Mouse (Mus musculus) thymus, adult 2 months (tissue): ENCODE measurements around the gene Cyp1a1. TPM values are rescaled to one million over a fixed set of nuclear protein-coding genes. Genes with fewer than 3 reads are reported as not detected.
A peak's percentile ranks its signal among the peaks of the same experiment; 100 is the strongest.

Experiments
- DNase-seq: peaks from one replicate; pipeline ENCODE4 v3.0.0; 2021
- H3K27ac ChIP-seq: fragments of 200-500 bp; 2 replicates; pipeline ENCODE4 v1.5.1; 2012; ENCODE audit warnings: low read length, control low read depth; ENCODE audit not compliant: control insufficient read depth, insufficient read depth
- H3K27me3 ChIP-seq: fragments of 200-500 bp; 2 replicates; pipeline ENCODE4 v1.6.1; 2012; ENCODE audit warnings: mild to moderate bottlenecking, low read length, moderate library complexity, mixed read lengths; ENCODE audit not compliant: control insufficient read depth, insufficient read depth
- H3K36me3 ChIP-seq: fragments of 200-500 bp; 2 replicates; pipeline ENCODE4 v1.6.1; 2012; ENCODE audit warnings: mild to moderate bottlenecking, low read length, moderate library complexity; ENCODE audit not compliant: control insufficient read depth, insufficient read depth
- H3K4me1 ChIP-seq: fragments of 200-500 bp; replicated peaks from 2 replicates; pipeline ENCODE4 v1.6.1; 2012; ENCODE audit warnings: low read length; ENCODE audit not compliant: control insufficient read depth, insufficient read depth
- H3K4me3 ChIP-seq: fragments of 200-500 bp; 2 replicates; pipeline ENCODE4 v1.5.1; 2012; ENCODE audit warnings: mild to moderate bottlenecking, low read length, control low read depth, moderate library complexity; ENCODE audit not compliant: control insufficient read depth, insufficient read depth
- CTCF ChIP-seq: fragments of 200-500 bp; IDR thresholded peaks from 2 replicates; pipeline ENCODE4 v1.5.1; 2012; ENCODE audit warnings: mild to moderate bottlenecking, control low read depth, low read length, moderate library complexity, borderline replicate concordance; ENCODE audit not compliant: control insufficient read depth, poor library complexity, insufficient read depth; ENCODE audit errors: extremely low read depth
- POLR2A ChIP-seq: fragments of 200-500 bp; IDR thresholded peaks from 2 replicates; pipeline ENCODE4 v1.6.1; 2012; ENCODE audit warnings: mild to moderate bottlenecking, low read length, control low read depth, moderate library complexity; ENCODE audit not compliant: control insufficient read depth, poor library complexity, insufficient read depth; ENCODE audit errors: extremely low read depth
- WGBS: fragments of 180-500 bp; shearing (Covaris S2); methylation state at CpG from one replicate; pipeline ENCODE4 v1.1.7; 2018; 5-methylcytosine and 5-hydroxymethylcytosine counted together
- polyA plus RNA-seq: library from polyadenylated mRNA; depleted of rRNA; stranded (reverse); fragments of >200 nt; gene quantifications from 2 replicates; pipeline ENCODE4 v1.2.3, GENCODE M21; 2012

Cyp1a1 gene
- polyA plus RNA-seq, 1 experiment, result 0.15 TPM

GRCm38 (mm10) chr9:57681411-57681810 lies 6.3 kb upstream of the Cyp1a1 start:
- Histone ChIP-seq H3K27me3 (no peaks in the 10 kb centered on the region), H3K27ac (no peak overlapping the region), H3K4me3 (no peak overlapping the region), H3K4me1 (peaks cover 4% of the 10 kb centered on the region; the same call in 1 of the 2 replicates), H3K36me3 (no peaks in the 10 kb centered on the region)
- no peak for TF ChIP-seq CTCF
- no peak for TF ChIP-seq POLR2A
- 91% methylated on average over 10 of the region's 10 CpGs for WGBS
- DNase-seq, result no peak

- no peak for DNase-seq
- WGBS, result 88% methylated on average over 5 of the region's 5 CpGs
- no peaks in the 10 kb centered on the region for H3K27me3 ChIP-seq
- no peaks in the 10 kb centered on the region for H3K36me3 ChIP-seq
- no peak within 1 kb of the TSS for H3K27ac ChIP-seq
- no peak within 1 kb of the TSS for H3K4me3 ChIP-seq
- peaks cover 9% of the 10 kb centered on the region for H3K4me1 ChIP-seq
- no peak for TF ChIP-seq CTCF
- TF ChIP-seq POLR2A, result no peak
Measured at GRCm38 (mm10) chr9:57683520-57683919, 4.2 kb upstream of the Cyp1a1 start, which contains the start of gene Cyp1a2. Gene Cyp1a2, minus strand, starts transcription at chr9:57683703.

GRCm38 (mm10) chr9:57686011-57686410 lies 1.7 kb upstream of the Cyp1a1 start:
- 87% methylated on average over 5 of the region's 5 CpGs for WGBS
- H3K4me3 ChIP-seq, result no peak overlapping the region
- no peak for DNase-seq

GRCm38 (mm10) chr9:57688158-57688557 lies 430 bp downstream of the Cyp1a1 start:
- Histone ChIP-seq H3K27ac (no peak overlapping the region), H3K4me1 (peaks cover 9% of the 10 kb centered on the region), H3K4me3 (no peak overlapping the region), H3K27me3 (no peaks in the 10 kb centered on the region), H3K36me3 (no peaks in the 10 kb centered on the region)
- 70% methylated on average over 2 of the region's 2 CpGs for WGBS
- TF ChIP-seq POLR2A (no peak), CTCF (no peak)
- DNase-seq, result peak; percentile 37

More at GRCm38 (mm10) chr9:57686011-57686410, 1.7 kb upstream of the Cyp1a1 start:
- Histone ChIP-seq H3K27ac (no peak overlapping the region), H3K36me3 (no peaks in the 10 kb centered on the region), H3K27me3 (no peaks in the 10 kb centered on the region), H3K4me1 (peaks cover 9% of the 10 kb centered on the region)
- TF ChIP-seq POLR2A (no peak), CTCF (no peak)

GRCm38 (mm10) chr9:57688606-57689005 lies 878 bp downstream of the Cyp1a1 start:
- Histone ChIP-seq H3K27ac (no peak overlapping the region), H3K4me3 (no peak overlapping the region), H3K36me3 (no peaks in the 10 kb centered on the region), H3K4me1 (peaks cover 9% of the 10 kb centered on the region), H3K27me3 (no peaks in the 10 kb centered on the region)
- TF ChIP-seq POLR2A (no peak), CTCF (no peak)
- 87% methylated on average over 2 of the region's 2 CpGs for WGBS
- DNase-seq, result no peak

GRCm38 (mm10) chr9:57694108-57694507 lies 6.4 kb downstream of the Cyp1a1 start:
- H3K4me1 ChIP-seq, result peaks cover 4% of the 10 kb centered on the region; the same call in 1 of the 2 replicates
- no peaks in the 10 kb centered on the region for H3K36me3 ChIP-seq
- H3K27ac ChIP-seq, result no peak overlapping the region
- peaks cover 16% of the 10 kb centered on the region for H3K27me3 ChIP-seq
- no peak overlapping the region for H3K4me3 ChIP-seq
- no peak for DNase-seq
- TF ChIP-seq CTCF (no peak), POLR2A (no peak)
- 100% methylated on average over 2 of the region's 2 CpGs for WGBS
